Mouse (Mus musculus) urinary bladder, postnatal 36 days (tissue): ENCODE data around the gene Timp2.

Experiments
- DNase-seq, 2 experiments: peaks; one replicate each; pipeline ENCODE4 v3.0.0; 2022; ENCODE audit warnings: low spot score in 2 of 2, mixed read lengths in 1 of 2

Gene Timp2

DNA sequence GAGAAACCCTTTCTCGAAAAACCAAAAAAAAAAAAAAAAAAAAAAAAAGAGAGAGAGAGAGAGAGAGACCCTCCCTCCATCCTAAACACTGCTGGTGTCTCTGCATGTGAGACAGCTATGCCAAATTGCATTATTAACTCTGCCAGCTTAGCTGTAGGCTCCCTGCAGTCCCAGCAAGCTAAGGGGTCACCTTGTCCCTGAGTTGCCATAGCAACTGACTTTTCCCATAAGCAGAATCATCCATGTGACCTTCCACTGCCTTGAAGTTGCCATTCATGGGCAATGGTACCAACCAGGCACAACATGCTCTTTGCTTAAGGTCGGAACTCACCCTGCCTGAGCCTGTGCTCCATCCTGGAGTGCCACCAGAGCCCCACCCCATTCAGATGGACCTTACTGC, 60.5 kb downstream of the Timp2 start:
- no peak for DNase-seq

DNA sequence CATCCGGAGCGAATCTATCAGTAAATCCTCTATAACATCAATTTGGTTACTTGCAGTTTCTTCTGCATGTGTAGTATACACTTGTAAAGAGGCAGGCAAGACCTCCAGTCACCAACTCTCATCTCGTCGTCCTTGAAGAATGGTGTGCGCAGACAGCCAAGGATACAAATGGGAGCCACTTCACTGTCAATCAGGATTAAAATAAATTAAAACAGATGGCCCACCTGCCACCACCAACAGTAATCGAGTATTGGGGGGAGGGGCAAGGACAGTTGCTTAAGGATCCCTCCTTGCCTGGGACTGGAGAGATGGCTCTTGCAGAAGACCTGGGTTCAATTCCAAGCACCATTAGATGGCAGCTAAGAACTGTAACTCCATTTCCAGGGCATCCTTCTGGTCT, 62.9 kb downstream of the Timp2 start:
- no peak for DNase-seq

DNA sequence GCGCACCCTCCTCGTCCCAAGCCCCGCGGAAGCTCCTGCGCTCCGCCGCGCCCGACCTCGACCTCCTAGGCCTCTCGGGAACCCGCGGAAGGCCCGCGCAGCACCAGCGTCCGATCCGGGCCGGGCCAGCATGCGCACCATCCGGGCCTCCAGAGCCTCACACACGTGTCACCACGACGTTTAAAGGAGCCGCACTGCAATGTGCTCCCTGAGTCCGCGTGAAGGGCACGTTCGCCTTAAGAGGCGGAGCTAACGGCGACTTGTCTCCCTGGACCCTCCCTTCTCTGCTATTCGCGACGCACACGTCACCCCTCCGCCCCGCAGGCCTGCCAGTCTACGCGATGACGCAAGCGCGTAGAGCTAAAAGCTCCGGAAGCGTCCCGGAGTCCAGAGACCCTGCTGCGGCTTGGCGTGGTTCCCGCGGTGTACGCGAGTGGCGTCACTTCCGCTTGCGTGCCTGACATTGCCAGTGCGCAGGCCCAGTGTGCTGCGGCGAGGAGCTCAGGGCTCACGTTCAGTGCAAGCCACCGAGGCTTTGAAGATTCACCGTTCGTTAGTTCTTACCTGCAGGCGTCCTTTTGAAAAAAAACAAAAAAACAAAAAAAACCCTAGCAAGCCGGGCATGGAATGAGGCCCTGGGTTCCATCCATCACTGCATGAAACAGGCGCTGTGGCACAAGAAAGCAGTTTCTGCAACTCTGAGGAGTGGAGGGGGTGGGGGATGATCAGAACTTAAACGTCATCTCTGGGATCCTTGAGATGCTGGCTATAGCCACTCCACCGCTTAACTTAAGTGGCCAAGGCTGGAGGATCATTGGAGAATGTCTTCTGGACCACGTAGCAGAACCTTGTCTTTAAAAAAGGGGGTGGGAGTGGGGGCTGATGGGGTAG, 65.3 kb downstream of the Timp2 start, which contains the start of gene Usp36:
Gene Usp36, minus strand, starts transcription at position 246 of the 891 bp plus-strand sequence.
- DNase-seq: peak; percentile 99 to 100

DNA sequence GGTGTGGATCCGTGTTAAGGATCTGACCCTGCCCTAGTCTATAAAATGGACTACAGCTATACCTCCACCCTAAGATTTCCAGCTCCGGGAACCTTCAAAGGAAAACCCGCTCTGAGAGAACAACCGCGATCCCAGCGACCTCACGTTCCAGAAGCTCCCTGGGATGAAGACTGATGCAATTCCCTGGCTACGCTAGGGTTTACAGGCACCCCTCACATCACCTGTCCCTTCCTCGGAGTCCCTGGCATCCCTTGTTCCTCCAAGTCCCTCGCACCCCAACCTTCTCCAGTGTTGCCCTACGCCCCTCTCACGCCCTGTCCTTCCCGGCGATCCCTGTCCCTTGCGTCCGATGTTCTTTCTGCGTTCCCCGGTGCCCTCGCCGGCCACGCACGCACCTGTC, 66.0 kb downstream of the Timp2 start:
- no peak for DNase-seq

DNA sequence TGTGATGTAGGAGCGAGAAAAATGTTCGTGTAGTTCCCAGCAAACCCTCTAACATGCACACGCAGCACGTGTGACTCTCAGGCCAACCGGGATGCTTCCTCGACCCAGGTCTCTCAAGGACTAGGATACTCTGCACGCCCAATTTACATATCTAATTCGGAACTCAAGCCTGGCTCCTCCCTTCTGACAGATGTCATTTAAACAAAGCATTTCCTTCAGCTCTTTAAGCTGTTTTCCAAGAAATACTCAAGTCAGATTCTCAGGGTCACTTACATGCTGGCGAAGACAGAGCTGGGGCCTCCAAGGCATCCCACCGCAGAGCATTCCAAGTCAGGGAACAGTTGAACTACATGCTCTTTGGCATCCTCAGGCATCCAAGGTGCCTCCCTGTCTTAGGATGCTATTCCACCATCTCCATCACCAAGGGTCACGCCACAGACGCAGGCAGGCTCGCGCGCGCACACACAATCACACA, 66.5 kb downstream of the Timp2 start:
- no peak for DNase-seq

DNA sequence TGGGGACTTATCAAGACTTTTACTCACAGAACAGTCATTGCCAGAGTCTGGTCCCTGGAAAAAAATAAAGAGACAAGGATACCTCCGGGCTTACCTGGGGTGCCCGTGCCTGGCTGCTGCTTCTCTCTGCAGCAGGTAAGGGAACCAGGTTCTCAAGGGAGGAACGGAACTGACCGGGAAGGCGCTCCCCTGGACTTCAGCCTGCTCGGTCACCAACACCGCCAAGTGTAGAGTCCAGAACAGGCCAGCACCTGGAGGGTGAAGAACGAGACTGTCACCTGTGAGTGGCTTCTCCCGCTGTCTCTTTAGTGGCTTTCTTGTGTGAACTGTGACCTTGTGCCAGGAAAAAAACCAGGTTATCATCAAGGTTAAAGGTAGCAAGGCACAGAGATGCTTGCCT, 68.0 kb downstream of the Timp2 start:
- no peak for DNase-seq

DNA sequence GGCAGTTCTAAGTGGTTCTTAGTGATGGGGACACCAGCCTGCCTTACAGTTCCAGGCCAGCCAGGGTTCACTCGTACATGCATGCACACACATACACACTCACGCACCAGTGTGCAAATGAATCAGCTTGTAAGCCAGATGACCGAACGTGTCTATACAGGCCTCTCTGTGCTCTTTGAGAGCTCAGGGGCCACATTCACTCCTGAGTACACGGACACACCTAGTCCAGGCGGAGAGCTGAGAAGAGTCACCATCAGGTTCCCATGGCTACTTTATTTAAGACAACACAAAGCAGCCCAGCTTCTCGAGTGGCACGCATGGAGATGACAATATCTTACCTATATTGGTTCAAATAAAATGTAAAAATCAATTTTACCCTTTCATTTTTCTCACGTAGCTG, 69.1 kb downstream of the Timp2 start:
- DNase-seq: peak; percentile 26 to 27

DNA sequence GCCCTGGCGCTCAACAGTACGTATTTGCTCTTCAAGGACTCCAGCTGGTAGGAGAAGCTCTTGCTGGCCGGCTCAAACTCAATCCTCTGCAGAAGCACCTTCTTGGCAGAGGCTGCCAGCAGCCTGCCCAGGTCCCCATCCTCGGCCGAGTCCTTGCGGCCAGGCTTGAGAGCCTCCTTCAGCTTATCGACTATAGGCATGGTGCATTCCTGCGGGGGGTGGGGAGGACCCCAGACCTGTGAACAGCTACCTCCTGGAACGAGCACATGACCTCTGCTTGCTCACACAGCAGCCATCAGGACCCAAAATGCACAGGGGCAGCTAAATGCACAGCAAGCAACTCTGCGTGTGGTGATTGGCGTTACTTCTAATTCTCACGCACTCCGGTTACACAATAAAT, 69.7 kb downstream of the Timp2 start:
- DNase-seq: no peak

DNA sequence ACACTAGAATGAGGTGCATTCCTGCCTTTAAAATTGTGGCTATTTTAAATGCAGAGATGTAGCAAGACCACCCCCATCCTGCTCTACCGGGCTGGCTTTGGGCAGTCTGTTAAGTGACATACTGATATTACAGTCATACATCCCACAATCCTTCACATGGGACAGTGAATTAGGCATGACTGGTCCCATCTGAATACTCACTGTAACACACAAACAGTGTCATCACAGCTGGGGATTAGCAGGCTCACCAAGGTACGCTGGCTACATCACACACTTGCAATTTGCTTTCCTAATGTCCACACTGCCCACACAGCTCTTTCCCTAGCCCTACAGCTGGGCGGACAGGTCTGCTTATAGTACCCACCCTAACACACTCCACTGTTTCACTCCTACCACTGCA, 75.3 kb downstream of the Timp2 start:
- DNase-seq: no peak

DNA sequence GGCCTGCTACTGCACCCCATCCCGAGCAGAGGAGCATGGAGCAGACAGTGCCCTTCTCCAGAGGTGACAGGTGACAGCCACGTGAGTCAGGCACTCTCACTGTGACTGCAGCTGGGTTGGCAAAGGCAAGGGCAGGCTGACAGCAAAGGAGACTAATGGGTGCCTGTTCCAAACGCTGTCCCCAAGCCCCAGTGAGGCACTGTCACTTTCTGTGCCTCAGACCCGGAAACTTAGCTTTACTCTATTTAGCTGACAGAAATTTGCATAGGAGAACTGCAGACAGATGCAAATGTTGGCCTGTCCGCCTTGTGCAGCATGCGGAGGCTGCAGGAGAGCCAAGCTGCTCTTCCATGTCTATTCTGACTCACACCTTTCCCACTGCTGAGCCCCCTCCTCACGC, 79.2 kb downstream of the Timp2 start:
- no peak for DNase-seq

DNA sequence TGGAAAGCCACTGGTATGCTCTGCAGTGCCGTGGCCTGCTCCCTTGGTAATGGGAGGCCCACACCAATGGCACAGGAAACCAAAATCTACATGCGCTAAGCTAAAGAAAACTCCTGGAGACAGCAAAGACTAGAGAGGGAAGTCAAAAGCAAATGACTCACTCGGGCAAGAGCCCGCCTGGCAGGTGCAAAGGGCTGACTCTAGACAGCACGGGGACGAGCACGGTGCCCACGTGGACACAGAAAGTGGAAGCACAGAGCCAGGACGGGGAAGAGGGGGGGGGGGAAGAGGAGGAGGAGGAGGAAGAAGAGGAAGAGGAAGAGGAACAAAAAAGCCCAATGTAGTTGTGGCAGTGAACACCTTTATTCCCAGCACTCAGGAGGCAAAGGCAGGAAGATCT, 80.4 kb downstream of the Timp2 start:
- DNase-seq: no peak

DNA sequence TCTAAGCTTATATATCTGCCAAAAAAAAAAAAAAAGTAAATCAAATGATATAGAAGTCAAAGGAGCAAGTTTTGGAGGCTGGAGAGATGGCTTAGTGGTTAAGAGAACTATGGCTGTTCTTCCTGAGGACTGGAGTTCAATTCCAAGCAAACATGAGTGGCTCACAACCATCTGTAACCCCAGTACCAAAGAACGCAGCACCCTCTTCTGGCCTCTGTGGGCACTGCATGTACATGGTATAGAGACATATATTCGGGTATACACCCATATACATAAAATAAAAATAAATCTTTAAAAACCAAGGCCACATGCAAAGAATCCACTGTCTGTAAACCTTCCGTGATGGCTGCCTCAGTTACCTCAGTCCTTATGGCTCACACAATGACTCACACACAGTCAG, 85.7 kb downstream of the Timp2 start:
- DNase-seq: no peak

DNA sequence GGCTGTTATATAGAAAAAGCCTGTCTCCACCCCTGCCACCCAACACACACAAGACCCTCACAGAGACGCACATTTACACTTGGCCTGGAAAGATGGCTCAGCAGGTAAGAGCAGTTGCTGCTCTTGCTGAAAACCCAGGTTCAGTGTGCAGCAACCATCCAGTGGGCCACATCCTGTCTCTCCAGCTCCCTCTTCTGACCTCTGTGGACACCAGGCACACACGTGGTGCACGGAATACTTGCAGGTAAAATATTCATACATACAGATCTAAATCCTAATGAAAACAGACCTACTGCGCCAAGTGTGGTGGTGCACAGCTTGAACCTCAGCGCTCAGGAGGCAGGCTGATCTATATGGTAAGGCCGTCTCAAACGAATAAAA, 88.9 kb downstream of the Timp2 start:
- DNase-seq: no peak

DNA sequence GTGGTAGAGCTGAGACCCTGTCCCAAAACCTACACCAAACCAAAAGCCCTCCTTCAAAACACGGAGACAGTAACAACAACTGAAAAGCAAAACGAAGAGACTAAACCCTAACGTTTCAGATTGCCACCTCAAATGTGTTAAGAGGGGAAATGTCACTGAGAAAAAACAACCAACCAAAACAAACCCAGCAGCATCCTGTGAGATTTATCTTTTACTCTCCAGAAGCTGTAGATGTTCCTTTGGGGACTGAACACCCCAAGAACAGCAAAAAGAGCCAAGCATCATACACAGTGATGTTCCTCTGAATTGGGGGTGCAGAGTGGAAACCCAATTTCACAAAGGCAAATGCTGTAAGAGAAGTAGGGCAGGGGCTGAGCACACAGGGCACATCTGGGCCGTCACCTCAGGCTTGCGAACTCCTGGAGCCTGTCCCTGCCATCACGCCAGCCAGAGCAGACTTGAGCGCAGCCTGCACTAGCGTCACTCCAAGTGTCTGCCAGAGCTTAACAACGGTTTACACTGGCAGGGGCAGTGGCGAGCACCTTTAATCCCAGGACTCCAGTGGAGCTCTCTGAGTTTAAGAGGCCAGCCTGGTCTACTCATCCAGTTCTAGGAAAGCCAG, 89.4 kb downstream of the Timp2 start:
- no peak for DNase-seq

DNA sequence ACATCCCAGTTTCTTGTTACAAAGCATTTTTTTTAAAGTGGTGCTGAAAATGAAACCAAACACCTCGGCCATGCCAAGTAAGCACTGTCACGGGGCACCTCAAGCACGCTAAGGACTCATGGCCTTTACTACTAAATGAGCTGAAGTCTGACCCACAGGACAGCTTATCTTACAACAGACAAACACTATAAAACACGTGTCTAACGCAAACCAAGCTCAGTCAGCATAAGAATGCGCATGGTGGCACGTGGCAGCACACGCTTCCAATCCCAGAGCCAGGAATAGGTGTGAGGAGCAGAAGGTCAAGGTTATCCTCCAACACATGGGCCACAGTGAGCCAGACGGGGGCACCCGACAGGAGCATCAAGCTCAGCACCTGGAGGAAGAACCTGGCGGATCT, 89.9 kb downstream of the Timp2 start:
- no peak for DNase-seq

DNA sequence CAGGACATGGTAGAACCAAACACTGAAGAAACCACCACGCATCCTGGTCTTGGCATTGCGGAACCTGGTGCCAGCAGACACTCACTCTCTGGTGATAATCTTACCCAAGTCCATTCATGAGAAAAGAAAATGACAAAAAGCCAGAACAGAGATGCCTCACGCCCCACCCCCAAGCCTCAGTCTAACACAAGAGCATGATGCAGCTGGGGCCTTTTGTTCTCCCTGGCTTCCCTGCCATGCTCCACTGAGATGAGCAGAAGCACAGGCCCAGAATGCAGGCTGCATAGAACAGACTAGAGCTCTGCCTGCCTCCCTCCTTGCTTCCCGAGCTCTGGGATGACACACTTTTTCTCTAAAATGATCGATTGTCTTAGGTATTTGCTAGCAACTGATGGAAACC, 92.4 kb downstream of the Timp2 start:
- no peak for DNase-seq

DNA sequence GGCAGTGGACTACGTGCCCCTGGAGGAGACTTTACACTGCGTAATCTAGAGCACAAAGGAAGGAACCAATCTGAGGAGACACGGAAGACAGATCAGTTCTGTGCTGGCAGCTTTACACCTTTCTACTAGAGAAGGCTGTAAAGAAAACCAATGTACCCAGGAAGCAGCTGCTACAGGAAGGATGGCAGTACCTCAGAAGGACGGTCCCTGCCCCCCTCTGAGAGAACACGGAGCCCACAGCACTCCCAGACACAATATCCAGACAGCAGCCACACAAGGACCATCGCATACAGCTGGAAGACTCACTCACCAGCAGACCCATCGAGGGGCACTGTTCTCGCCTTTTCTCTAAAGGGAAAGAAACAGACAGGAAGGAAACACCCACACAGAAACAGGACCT, 95.5 kb downstream of the Timp2 start:
- DNase-seq: no peak

DNA sequence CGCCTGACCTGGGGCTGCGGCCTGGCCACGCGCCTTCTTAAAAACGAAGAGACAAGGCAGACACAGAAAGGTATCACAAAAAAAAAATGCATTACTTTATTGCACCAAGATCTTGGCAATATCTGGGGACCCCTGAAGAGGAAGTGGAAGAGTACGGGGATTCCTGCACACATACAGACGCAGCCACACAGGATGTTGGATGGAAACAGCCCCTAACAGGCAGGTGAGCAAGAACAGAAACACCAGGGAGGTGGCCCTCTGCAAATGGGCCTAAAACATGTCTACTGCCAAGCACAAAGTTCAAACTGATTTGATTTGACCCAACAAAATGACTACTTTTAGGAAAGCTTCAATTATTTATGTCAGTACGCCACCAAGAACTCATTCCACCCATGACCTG, 96.0 kb downstream of the Timp2 start:
- DNase-seq: no peak

DNA sequence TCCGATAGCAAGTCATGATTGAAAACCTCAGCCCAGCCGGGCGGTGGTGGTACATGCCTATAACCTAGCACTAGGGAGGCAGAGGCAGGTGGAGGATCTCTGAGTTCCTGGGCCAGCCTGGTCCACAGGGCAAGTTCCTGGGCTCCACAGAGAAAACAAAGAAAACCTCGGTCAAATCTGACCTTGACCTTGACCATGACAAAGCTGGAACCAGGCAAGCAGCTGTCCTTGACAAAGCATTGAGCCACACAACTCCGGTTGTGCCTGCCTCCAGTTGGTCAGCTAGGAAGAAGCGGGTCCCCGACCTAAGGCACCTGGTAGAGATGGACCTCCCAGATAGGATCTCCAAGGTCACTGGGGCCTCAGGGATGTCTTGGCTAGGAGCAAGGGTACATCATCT, 99.2 kb downstream of the Timp2 start:
- no peak for DNase-seq

DNA sequence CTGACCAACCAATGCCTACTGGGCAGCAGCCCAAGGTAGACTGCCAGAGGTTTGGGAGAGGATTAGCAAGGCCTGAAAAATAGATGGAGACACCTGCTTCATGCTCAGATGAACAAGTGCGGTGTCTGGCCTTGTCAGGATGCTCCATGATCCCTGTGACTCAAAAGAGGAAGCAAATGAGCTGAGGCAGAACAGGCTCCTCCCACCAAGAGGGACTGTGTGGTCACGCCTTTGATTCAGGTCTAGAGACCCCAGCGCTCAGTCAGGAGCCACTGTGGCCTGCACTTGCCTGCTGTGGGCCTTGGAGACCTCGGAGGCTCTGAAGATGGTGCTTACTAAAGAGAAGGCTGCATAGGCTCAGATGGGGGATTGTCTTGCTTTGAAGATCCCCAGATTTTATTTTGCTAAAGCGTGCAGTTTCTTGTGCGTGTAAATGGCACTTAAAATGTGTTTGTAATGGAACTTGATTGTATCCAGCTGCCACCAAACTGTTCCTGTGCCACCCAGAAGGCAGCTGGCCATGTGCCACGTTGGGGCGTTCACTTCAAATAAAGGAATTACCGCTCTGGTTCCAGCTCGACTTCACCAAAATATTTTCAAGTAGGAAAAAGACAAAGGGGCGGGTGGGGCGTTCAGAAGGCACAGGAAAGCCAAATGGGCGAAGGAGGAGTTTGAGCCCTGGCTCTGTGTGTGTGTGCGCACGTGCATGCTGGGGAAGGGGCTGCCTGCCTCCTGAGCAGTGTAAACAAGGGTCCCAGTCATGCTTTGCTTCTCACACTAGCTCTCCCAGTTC, 101.2 kb downstream of the Timp2 start:
- DNase-seq: peak; percentile 53 to 69

DNA sequence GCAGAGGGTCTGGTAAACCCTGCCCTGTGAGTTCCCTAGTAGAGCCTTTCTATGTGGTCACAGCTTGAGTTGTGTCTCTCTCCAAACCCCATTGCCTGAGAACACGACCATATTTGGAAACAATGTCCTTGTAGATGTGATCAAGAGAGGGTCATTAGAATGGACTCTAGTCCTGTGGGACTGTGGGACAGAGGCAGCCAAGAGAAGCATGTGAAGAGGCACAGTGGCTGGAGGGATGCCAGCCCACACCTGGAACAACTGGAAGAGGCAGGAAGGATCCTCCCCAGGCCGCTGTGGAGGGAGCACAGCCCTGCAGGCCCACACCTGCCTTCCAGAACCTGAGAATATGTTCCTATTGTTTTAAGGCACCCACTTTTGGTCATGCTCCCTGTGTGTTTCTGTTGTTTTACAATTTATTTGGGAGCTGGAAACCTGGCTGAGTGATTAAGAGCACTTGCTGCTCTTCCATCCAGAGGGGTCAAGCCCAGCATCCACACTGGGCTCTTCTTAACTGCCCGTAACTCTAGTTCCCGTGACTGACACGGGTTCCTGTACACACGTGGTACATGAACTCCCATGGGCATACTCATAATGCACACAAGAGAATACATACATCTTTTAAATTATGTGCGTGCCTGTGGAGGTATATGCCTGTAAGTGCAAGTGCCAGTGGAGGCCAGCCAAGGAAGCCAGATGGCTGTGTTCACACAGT, 101.9 kb downstream of the Timp2 start:
- DNase-seq: no peak
